Mouse (Mus musculus) subcutaneous adipose tissue, adult 2 months (tissue): ENCODE data around the gene Vmn2r44. TPM values are rescaled to one million over a fixed set of nuclear protein-coding genes. Genes with fewer than 3 reads are reported as not detected.

Experiments used
- polyA plus RNA-seq: library from polyadenylated mRNA; depleted of rRNA; stranded (reverse); fragments of >200 nt; gene quantifications from 2 replicates; pipeline ENCODE4 v1.2.3, GENCODE M21; 2012; ENCODE audit warnings: low replicate concordance; rRNA removed

Gene Vmn2r44
- polyA plus RNA-seq, result not detected in 2 replicates

GRCm38 (mm10) chr7:8383233-8383632 lies at the start of gene Vmn2r44:
TSS of gene Vmn2r44 (minus strand) at chr7:8383333.

Other genes starting within 250 kb of the Vmn2r44 start
- not detected in 2 replicates for gene Vmn2r41, start 221.7 kb downstream of the Vmn2r44 start, polyA plus RNA-seq
- gene Vmn2r42, start 183.0 kb downstream of the Vmn2r44 start, polyA plus RNA-seq, result not detected in 2 replicates
- not detected in 2 replicates for gene Vmn2r43, start 122.7 kb downstream of the Vmn2r44 start, polyA plus RNA-seq
- gene Vmn2r45, start 105.7 kb upstream of the Vmn2r44 start, polyA plus RNA-seq, result not detected in 2 replicates